Mouse (Mus musculus): ENCODE measurements around the gene Hba-a2. TPM values are rescaled to one million over a fixed set of nuclear protein-coding genes. Genes with fewer than 3 reads are reported as not detected.
A peak's percentile ranks its signal among the peaks of the same experiment; 100 is the strongest.

Gene Hba-a2
- polyA plus RNA-seq, 1 experiment from 2014 or later = 165,200 TPM

GRCm38 (mm10) chr11:32265117-32265738 lies 31.1 kb upstream of the Hba-a2 start:
- Histone ChIP-seq H3K9me3 (replicated peaks; ENCODE audit: control insufficient read depth, low read length) (no peaks in the 10 kb centered on the region), H3K4me1 (ENCODE audit: control insufficient read depth, low read depth, low read length) (peaks cover 59% of the 10 kb centered on the region), H3K27me3 (ENCODE audit: control insufficient read depth, insufficient read depth, low read depth, low read length) (no peaks in the 10 kb centered on the region), H3K36me3 (ENCODE audit: control insufficient read depth, insufficient read depth) (peaks cover 4% of the 10 kb centered on the region; the same call in 1 of the 2 replicates), H3K27ac (ENCODE audit: low read length) (peak overlapping the region; percentile 99), H3K4me3 (ENCODE audit: low read depth, low read length) (no peak overlapping the region), H3K9ac (ENCODE audit: low read depth, low read length) (peak overlapping the region; percentile 68), H3K4me2 (ENCODE audit: low read depth, low read length) (peak overlapping the region; percentile 45)
- WGBS (ENCODE audit: insufficient replicate concordance) = 46% methylated on average over 3 of the region's 3 CpGs
- peak; percentile 73 for ATAC-seq (ENCODE audit: low read depth)

GRCm38 (mm10) chr11:32266194-32266593 lies 30.1 kb upstream of the Hba-a2 start:
- no peaks in the 10 kb centered on the region for H3K27me3 ChIP-seq (ENCODE audit: control insufficient read depth, insufficient read depth, low read depth, low read length)
- no peaks in the 10 kb centered on the region; the same call in 1 of the 2 replicates for H3K36me3 ChIP-seq (ENCODE audit: control insufficient read depth, insufficient read depth)
- H3K9me3 ChIP-seq (replicated peaks; ENCODE audit: control insufficient read depth, low read length) = no peaks in the 10 kb centered on the region
- 82% methylated on average over 6 of the region's 6 CpGs for WGBS (ENCODE audit: insufficient replicate concordance)
- peaks cover 65% of the 10 kb centered on the region for H3K4me1 ChIP-seq (ENCODE audit: control insufficient read depth, low read depth, low read length)
- no peak overlapping the region for H3K4me3 ChIP-seq (ENCODE audit: low read depth, low read length)
- peak overlapping the region; percentile 15 for H3K4me2 ChIP-seq (ENCODE audit: low read depth, low read length)
- ATAC-seq (ENCODE audit: low read depth) = no peak
- peak overlapping the region; percentile 54 for H3K9ac ChIP-seq (ENCODE audit: low read depth, low read length)
- H3K27ac ChIP-seq (ENCODE audit: low read length) = peak overlapping the region; percentile 99

GRCm38 (mm10) chr11:32266776-32267175 lies 29.5 kb upstream of the Hba-a2 start:
- WGBS (ENCODE audit: insufficient replicate concordance) = 22% methylated on average over 6 of the region's 6 CpGs
- Histone ChIP-seq H3K9ac (ENCODE audit: low read depth, low read length) (peak overlapping the region; percentile 98), H3K27me3 (ENCODE audit: control insufficient read depth, insufficient read depth, low read depth, low read length) (no peaks in the 10 kb centered on the region), H3K27ac (ENCODE audit: low read length) (peak overlapping the region; percentile 99), H3K9me3 (replicated peaks; ENCODE audit: control insufficient read depth, low read length) (no peaks in the 10 kb centered on the region), H3K36me3 (ENCODE audit: control insufficient read depth, insufficient read depth) (no peaks in the 10 kb centered on the region; the same call in 1 of the 2 replicates), H3K4me2 (ENCODE audit: low read depth, low read length) (peak overlapping the region; percentile 74), H3K4me3 (ENCODE audit: low read depth, low read length) (peak overlapping the region; percentile 85), H3K4me1 (ENCODE audit: control insufficient read depth, low read depth, low read length) (peaks cover 71% of the 10 kb centered on the region)
- no peak for ATAC-seq (ENCODE audit: low read depth)

GRCm38 (mm10) chr11:32267188-32267884 lies 29.0 kb upstream of the Hba-a2 start, which contains the start of gene Nprl3:
Gene Nprl3 (minus strand): TSS chr11:32267707.
- peaks cover 70% of the 10 kb centered on the region for H3K4me1 ChIP-seq (ENCODE audit: control insufficient read depth, low read depth, low read length)
- peak; percentile 77 for ATAC-seq (ENCODE audit: low read depth)

GRCm38 (mm10) chr11:32267964-32268363 lies 28.3 kb upstream of the Hba-a2 start:
- Histone ChIP-seq H3K27ac (ENCODE audit: low read length) (peak overlapping the region; percentile 99), H3K4me2 (ENCODE audit: low read depth, low read length) (peak overlapping the region; percentile 74), H3K4me1 (ENCODE audit: control insufficient read depth, low read depth, low read length) (peaks cover 64% of the 10 kb centered on the region), H3K9ac (ENCODE audit: low read depth, low read length) (peak overlapping the region; percentile 98), H3K4me3 (ENCODE audit: low read depth, low read length) (peak overlapping the region; percentile 85), H3K27me3 (ENCODE audit: control insufficient read depth, insufficient read depth, low read depth, low read length) (no peaks in the 10 kb centered on the region), H3K36me3 (ENCODE audit: control insufficient read depth, insufficient read depth) (no peaks in the 10 kb centered on the region), H3K9me3 (replicated peaks; ENCODE audit: control insufficient read depth, low read length) (no peaks in the 10 kb centered on the region)
- ATAC-seq (ENCODE audit: low read depth) = peak; percentile 3; the same call in 1 of the 2 replicates
- WGBS (ENCODE audit: insufficient replicate concordance) = 17% methylated on average over 5 of the region's 5 CpGs

More at GRCm38 (mm10) chr11:32267188-32267884, 29.0 kb upstream of the Hba-a2 start, which contains the start of gene Nprl3:
- under 1% methylated on average over 54 of the region's 54 CpGs for WGBS (ENCODE audit: insufficient replicate concordance)
- Histone ChIP-seq H3K4me3 (ENCODE audit: low read depth, low read length) (peak within 1 kb of the TSS; percentile 85), H3K9me3 (replicated peaks; ENCODE audit: control insufficient read depth, low read length) (no peaks in the 10 kb centered on the region), H3K9ac (ENCODE audit: low read depth, low read length) (peak within 1 kb of the TSS; percentile 98), H3K27me3 (ENCODE audit: control insufficient read depth, insufficient read depth, low read depth, low read length) (no peaks in the 10 kb centered on the region), H3K4me2 (ENCODE audit: low read depth, low read length) (peak within 1 kb of the TSS; percentile 74), H3K27ac (ENCODE audit: low read length) (peak within 1 kb of the TSS; percentile 99), H3K36me3 (ENCODE audit: control insufficient read depth, insufficient read depth) (no peaks in the 10 kb centered on the region; the same call in 1 of the 2 replicates)

- H3K4me3 ChIP-seq (ENCODE audit: low read depth, low read length) = peak overlapping the region; percentile 85
- peak overlapping the region; percentile 98 for H3K9ac ChIP-seq (ENCODE audit: low read depth, low read length)
- H3K4me1 ChIP-seq (ENCODE audit: control insufficient read depth, low read depth, low read length) = peaks cover 57% of the 10 kb centered on the region
Observed at GRCm38 (mm10) chr11:32268952-32269351, 27.3 kb upstream of the Hba-a2 start.

GRCm38 (mm10) chr11:32271178-32271577 lies 25.1 kb upstream of the Hba-a2 start:
- 42% methylated on average over 4 of the region's 4 CpGs for WGBS (ENCODE audit: insufficient replicate concordance)
- H3K36me3 ChIP-seq (ENCODE audit: control insufficient read depth, insufficient read depth) = no peaks in the 10 kb centered on the region
- no peaks in the 10 kb centered on the region for H3K27me3 ChIP-seq (ENCODE audit: control insufficient read depth, insufficient read depth, low read depth, low read length)
- H3K27ac ChIP-seq (ENCODE audit: low read length) = peak overlapping the region; percentile 73
- no peak overlapping the region for H3K4me2 ChIP-seq (ENCODE audit: low read depth, low read length)
- peaks cover 40% of the 10 kb centered on the region for H3K4me1 ChIP-seq (ENCODE audit: control insufficient read depth, low read depth, low read length)
- H3K4me3 ChIP-seq (ENCODE audit: low read depth, low read length) = no peak overlapping the region
- no peaks in the 10 kb centered on the region for H3K9me3 ChIP-seq (replicated peaks; ENCODE audit: control insufficient read depth, low read length)
- H3K9ac ChIP-seq (ENCODE audit: low read depth, low read length) = peak overlapping the region; percentile 45
- ATAC-seq (ENCODE audit: low read depth) = no peak

More at GRCm38 (mm10) chr11:32268952-32269351, 27.3 kb upstream of the Hba-a2 start:
- Histone ChIP-seq H3K4me2 (ENCODE audit: low read depth, low read length) (peak overlapping the region; percentile 74), H3K27me3 (ENCODE audit: control insufficient read depth, insufficient read depth, low read depth, low read length) (no peaks in the 10 kb centered on the region), H3K27ac (ENCODE audit: low read length) (peak overlapping the region; percentile 99), H3K9me3 (replicated peaks; ENCODE audit: control insufficient read depth, low read length) (no peaks in the 10 kb centered on the region), H3K36me3 (ENCODE audit: control insufficient read depth, insufficient read depth) (no peaks in the 10 kb centered on the region)
- peak; percentile 87 for ATAC-seq (ENCODE audit: low read depth)
- 19% methylated on average over 5 of the region's 5 CpGs for WGBS (ENCODE audit: insufficient replicate concordance)

- Histone ChIP-seq H3K4me2 (ENCODE audit: low read depth, low read length) (no peak within 1 kb of the TSS), H3K4me1 (ENCODE audit: control insufficient read depth, low read depth, low read length) (peaks cover 25% of the 10 kb centered on the region), H3K9me3 (replicated peaks; ENCODE audit: control insufficient read depth, low read length) (no peaks in the 10 kb centered on the region), H3K4me3 (ENCODE audit: low read depth, low read length) (no peak within 1 kb of the TSS), H3K9ac (ENCODE audit: low read depth, low read length) (0 out of 2 replicates have a peak within 1 kb of the TSS, but pooled peaks have one; percentile 23), H3K27me3 (ENCODE audit: control insufficient read depth, insufficient read depth, low read depth, low read length) (peaks cover 16% of the 10 kb centered on the region), H3K36me3 (ENCODE audit: control insufficient read depth, insufficient read depth) (no peaks in the 10 kb centered on the region), H3K27ac (ENCODE audit: low read length) (peak within 1 kb of the TSS; percentile 43; the same call in 1 of the 2 replicates)
- ATAC-seq (ENCODE audit: low read depth) = no peak
- 72% methylated on average over 3 of the region's 3 CpGs for WGBS (ENCODE audit: insufficient replicate concordance)
Observed at GRCm38 (mm10) chr11:32276347-32276746, 19.9 kb upstream of the Hba-a2 start, which contains the start of gene Hba-x. Gene Hba-x (plus strand): TSS chr11:32276400.
